Mouse (Mus musculus) embryonic fibroblast, embryonic 13.5 days (primary cell): ENCODE data around the gene Cabp4.

Experiments
- CTCF ChIP-seq: IDR thresholded peaks from 2 replicates; pipeline ENCODE4 v1.5.1; 2011; ENCODE audit warnings: mild to moderate bottlenecking, control low read depth, low read length, moderate library complexity, borderline replicate concordance; ENCODE audit not compliant: insufficient read depth
- POLR2A ChIP-seq: IDR thresholded peaks from 2 replicates; pipeline ENCODE4 v1.6.1; 2011; ENCODE audit warnings: low read depth, mild to moderate bottlenecking, control low read depth, low read length, moderate library complexity

DNA sequence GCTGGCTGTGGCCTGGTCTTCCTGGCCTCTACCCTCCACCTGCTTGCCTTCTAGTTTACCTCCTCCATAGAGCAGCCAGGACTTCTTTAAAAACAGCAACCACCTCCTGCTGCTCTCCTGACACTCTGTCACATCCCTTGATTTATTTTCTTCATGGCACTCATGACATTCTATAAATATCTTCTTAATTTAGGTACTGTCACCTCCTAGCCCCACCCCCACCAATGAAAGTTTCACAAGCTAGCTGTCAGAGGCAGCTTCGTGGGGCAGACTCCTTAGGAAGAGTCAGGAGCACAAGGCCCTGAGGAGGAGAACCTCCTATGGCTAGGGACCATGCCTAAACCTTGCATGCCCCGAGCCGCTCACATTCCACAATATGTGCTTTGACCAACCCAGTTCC is 43.5 kb upstream of the Cabp4 start:
- TF ChIP-seq CTCF: no peak
- no peak for TF ChIP-seq POLR2A
